Mouse (Mus musculus) layer of hippocampus, adult 9-11 months (tissue): ENCODE measurements around the gene Esyt2.

ENCODE experiments used
- DNase-seq: peaks from one replicate; pipeline ENCODE4 v3.0.0; 2022

The Esyt2 gene

GRCm38 (mm10) chr12:116281427-116282281 is 658 bp downstream of the Esyt2 start:
- DNase-seq = peak; percentile 21

- no peak for DNase-seq
Measured at GRCm38 (mm10) chr12:116282856-116283255, 1.9 kb downstream of the Esyt2 start.

GRCm38 (mm10) chr12:116283511-116283910 is 2.5 kb downstream of the Esyt2 start:
- DNase-seq = no peak

GRCm38 (mm10) chr12:116293185-116293584 is 12.2 kb downstream of the Esyt2 start:
- no peak for DNase-seq

GRCm38 (mm10) chr12:116293599-116294292 is 12.8 kb downstream of the Esyt2 start:
- DNase-seq = no peak

- DNase-seq = no peak
Measured at GRCm38 (mm10) chr12:116299906-116300305, 18.9 kb downstream of the Esyt2 start.

GRCm38 (mm10) chr12:116302181-116302580 is 21.2 kb downstream of the Esyt2 start:
- DNase-seq = no peak

- no peak for DNase-seq
Measured at GRCm38 (mm10) chr12:116306042-116306441, 25.0 kb downstream of the Esyt2 start.

- no peak for DNase-seq
Measured at GRCm38 (mm10) chr12:116307870-116308269, 26.9 kb downstream of the Esyt2 start.

- no peak for DNase-seq
Measured at GRCm38 (mm10) chr12:116308612-116309011, 27.6 kb downstream of the Esyt2 start.

GRCm38 (mm10) chr12:116313816-116314215 is 32.8 kb downstream of the Esyt2 start:
- no peak for DNase-seq

GRCm38 (mm10) chr12:116315498-116315897 is 34.5 kb downstream of the Esyt2 start:
- no peak for DNase-seq

- no peak for DNase-seq
Measured at GRCm38 (mm10) chr12:116317818-116318217, 36.8 kb downstream of the Esyt2 start.

GRCm38 (mm10) chr12:116325545-116325944 is 44.5 kb downstream of the Esyt2 start:
- DNase-seq = peak; percentile 30

GRCm38 (mm10) chr12:116326159-116326558 is 45.2 kb downstream of the Esyt2 start:
- DNase-seq = no peak

- DNase-seq = no peak
Measured at GRCm38 (mm10) chr12:116334253-116334652, 53.3 kb downstream of the Esyt2 start.

- DNase-seq = no peak
Measured at GRCm38 (mm10) chr12:116340160-116340559, 59.2 kb downstream of the Esyt2 start.

GRCm38 (mm10) chr12:116348755-116349286 is 67.8 kb downstream of the Esyt2 start:
- DNase-seq = no peak

GRCm38 (mm10) chr12:116349376-116349775 is 68.4 kb downstream of the Esyt2 start:
- no peak for DNase-seq

GRCm38 (mm10) chr12:116351022-116351421 is 70.0 kb downstream of the Esyt2 start:
- no peak for DNase-seq

- DNase-seq = no peak
Measured at GRCm38 (mm10) chr12:116352404-116352803, 71.4 kb downstream of the Esyt2 start.

GRCm38 (mm10) chr12:116354694-116355093 is 73.7 kb downstream of the Esyt2 start:
- no peak for DNase-seq

GRCm38 (mm10) chr12:116362091-116362490 is 81.1 kb downstream of the Esyt2 start:
- DNase-seq = no peak

- DNase-seq = no peak
Measured at GRCm38 (mm10) chr12:116366900-116367299, 85.9 kb downstream of the Esyt2 start.
